Mouse (Mus musculus) myocyte (in vitro differentiated cells): ENCODE results near the gene Slc39a11.

Experiments used
- CEBPB ChIP-seq: IDR thresholded peaks from 2 replicates; pipeline ENCODE4 v1.6.1; 2011; ENCODE audit warnings: mild to moderate bottlenecking, moderate library complexity; ENCODE audit not compliant: poor library complexity, insufficient read depth, severe bottlenecking
- E2F4 ChIP-seq: IDR thresholded peaks from one replicate; pipeline ENCODE4 v1.6.1; 2011; ENCODE audit warnings: mild to moderate bottlenecking, control low read depth, moderate library complexity; ENCODE audit not compliant: insufficient read depth
- MAX ChIP-seq: IDR thresholded peaks from one replicate; pipeline ENCODE4 v1.6.1; 2011; ENCODE audit warnings: low read depth, mild to moderate bottlenecking, control low read depth
- MYOD1 ChIP-seq, 3 experiments: IDR thresholded peaks; one replicate each; pipeline ENCODE4 v1.6.1; 2011; ENCODE audit warnings: control low read depth in 2 of 3, low read depth in 2 of 3, mild to moderate bottlenecking in 2 of 3, moderate library complexity in 1 of 3; ENCODE audit not compliant: insufficient read length in 2 of 3, control insufficient read depth in 1 of 3
- MYOG ChIP-seq, 3 experiments: IDR thresholded peaks; one replicate each; pipeline ENCODE4 v1.6.1; 2011; ENCODE audit warnings: control low read depth in 2 of 3, low read depth in 2 of 3, mild to moderate bottlenecking in 2 of 3; ENCODE audit not compliant: insufficient read length in 2 of 3, control insufficient read depth in 1 of 3, insufficient read depth in 1 of 3
- POLR2A ChIP-seq: IDR thresholded peaks from one replicate; pipeline ENCODE4 v1.6.1; 2011; ENCODE audit warnings: low read depth, mild to moderate bottlenecking, control low read depth, moderate library complexity; ENCODE audit not compliant: insufficient read length
- POLR2AphosphoS2 ChIP-seq: IDR thresholded peaks from one replicate; pipeline ENCODE4 v1.6.1; 2011; ENCODE audit warnings: low read depth, control low read depth; ENCODE audit not compliant: insufficient read length
- REST ChIP-seq: IDR thresholded peaks from one replicate; pipeline ENCODE4 v1.6.1; 2011; ENCODE audit warnings: mild to moderate bottlenecking, control low read depth, moderate library complexity; ENCODE audit not compliant: insufficient read depth, insufficient read length
- SRF ChIP-seq: IDR thresholded peaks from one replicate; pipeline ENCODE4 v1.6.1; 2011; ENCODE audit warnings: low read depth; ENCODE audit not compliant: control insufficient read depth, insufficient read length
- TCF3 ChIP-seq: IDR thresholded peaks from one replicate; pipeline ENCODE4 v1.6.1; 2011; ENCODE audit warnings: low read depth, control low read depth; ENCODE audit not compliant: insufficient read length
- USF1 ChIP-seq: IDR thresholded peaks from one replicate; pipeline ENCODE4 v1.6.1; 2011; ENCODE audit warnings: low read depth, mild to moderate bottlenecking, control low read depth, moderate library complexity

DNA sequence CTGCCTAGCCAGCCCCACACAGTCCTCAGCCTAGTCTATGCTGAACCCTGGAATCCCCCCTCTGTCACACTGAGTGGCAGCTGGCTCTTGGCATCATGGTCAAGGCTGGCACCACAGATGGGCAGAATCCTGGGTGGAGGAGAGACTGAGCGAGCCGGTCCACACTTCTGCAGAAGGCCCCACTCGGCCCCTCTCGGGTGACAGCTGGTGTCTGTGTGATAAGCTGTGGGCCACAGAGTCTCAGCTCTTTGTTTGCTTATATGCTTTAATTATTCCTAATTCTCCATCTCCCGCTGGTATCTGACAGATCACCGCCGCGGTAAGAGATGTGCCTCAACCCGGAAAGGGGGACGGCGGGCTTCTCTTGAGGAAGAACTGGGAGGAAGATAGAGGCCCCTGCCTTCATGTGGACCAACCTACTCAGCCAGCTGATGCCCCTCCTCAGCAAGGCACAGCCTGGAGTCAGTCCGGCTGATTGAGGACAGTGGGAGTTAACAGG, 182.5 kb downstream of the Slc39a11 start:
- peak in 2 of 3 experiments; percentile 63 to 65 for TF ChIP-seq MYOD1 (IDR thresholded peaks at IDR 0.05; ENCODE audit: control insufficient read depth in 1 of 3, insufficient read length in 2 of 3, low read depth in 2 of 3)
- TF ChIP-seq POLR2AphosphoS2 = no peak
- no peak for TF ChIP-seq POLR2A
- peak in 2 of 3 experiments; percentile 9 to 59 for TF ChIP-seq MYOG (IDR thresholded peaks at IDR 0.05; ENCODE audit: control insufficient read depth in 1 of 3, insufficient read depth in 1 of 3, insufficient read length in 2 of 3, low read depth in 2 of 3)
- TF ChIP-seq SRF = no peak
- no peak for TF ChIP-seq E2F4
- no peak for TF ChIP-seq MAX
- TF ChIP-seq USF1 = no peak
- TF ChIP-seq REST = no peak
- TF ChIP-seq CEBPB = no peak
- TF ChIP-seq TCF3 = no peak
